Mouse (Mus musculus): Measurements from ENCODE around the gene Babam1. TPM values are rescaled to one million over a fixed set of nuclear protein-coding genes. Genes with fewer than 3 reads are reported as not detected.
A peak's percentile ranks its signal among the peaks of the same experiment; 100 is the strongest.

Babam1 gene
- polyA plus RNA-seq, 1 experiment from 2014 or later = 109 TPM

- WGBS = 47% methylated on average over 3 of the region's 3 CpGs
- Histone ChIP-seq H3K36me3 (ENCODE audit: control insufficient read depth, insufficient read depth, low read length) (no peaks in the 10 kb centered on the region), H3K4me1 (ENCODE audit: control insufficient read depth, insufficient read depth, low read length) (peaks cover 36% of the 10 kb centered on the region), H3K27me3 (ENCODE audit: control insufficient read depth, insufficient read depth, low read length) (no peaks in the 10 kb centered on the region), H3K27ac (ENCODE audit: low read depth, low read length) (0 out of 2 replicates have a peak overlapping the region, but pooled peaks have one; percentile 27), H3K4me2 (ENCODE audit: low read depth) (peak overlapping the region; percentile 97), H3K4me3 (ENCODE audit: low read depth, low read length) (peak overlapping the region; percentile 81), H3K9me3 (ENCODE audit: control insufficient read depth, low read length) (no peaks in the 10 kb centered on the region), H3K9ac (ENCODE audit: low read length) (peak overlapping the region; percentile 89)
- ATAC-seq (ENCODE audit: insufficient read depth, low FRiP score, low TSS enrichment) (no peak), DNase-seq (ENCODE audit: low spot score) (no peak)
Observed at GRCm38 (mm10) chr8:71379512-71380075, 17.1 kb upstream of the Babam1 start.

- Histone ChIP-seq H3K4me3 (ENCODE audit: low read depth, low read length) (peak overlapping the region; percentile 81), H3K27ac (ENCODE audit: low read depth, low read length) (peak overlapping the region; percentile 96; the same call in 1 of the 2 replicates), H3K9me3 (ENCODE audit: control insufficient read depth, low read length) (no peaks in the 10 kb centered on the region), H3K4me2 (ENCODE audit: low read depth) (peak overlapping the region; percentile 97), H3K36me3 (ENCODE audit: control insufficient read depth, insufficient read depth, low read length) (no peaks in the 10 kb centered on the region), H3K9ac (ENCODE audit: low read length) (peak overlapping the region; percentile 89), H3K27me3 (ENCODE audit: control insufficient read depth, insufficient read depth, low read length) (no peaks in the 10 kb centered on the region), H3K4me1 (ENCODE audit: control insufficient read depth, insufficient read depth, low read length) (peaks cover 35% of the 10 kb centered on the region)
- DNase-seq (ENCODE audit: low spot score) (no peak), ATAC-seq (ENCODE audit: insufficient read depth, low FRiP score, low TSS enrichment) (no peak)
- WGBS = 1% methylated on average over 71 of the region's 72 CpGs
Observed at GRCm38 (mm10) chr8:71380178-71381171, 16.2 kb upstream of the Babam1 start.

- under 1% methylated on average over 55 of the region's 89 CpGs for WGBS
- H3K9me3 ChIP-seq (ENCODE audit: control insufficient read depth, low read length) = no peaks in the 10 kb centered on the region
- H3K4me2 ChIP-seq (ENCODE audit: low read depth) = peak within 1 kb of the TSS; percentile 97
- DNase-seq (ENCODE audit: low spot score) (peak; percentile 85), ATAC-seq (ENCODE audit: insufficient read depth, low FRiP score, low TSS enrichment) (peak; percentile 5)
- peaks cover 25% of the 10 kb centered on the region for H3K4me1 ChIP-seq (ENCODE audit: control insufficient read depth, insufficient read depth, low read length)
- no peaks in the 10 kb centered on the region for H3K36me3 ChIP-seq (ENCODE audit: control insufficient read depth, insufficient read depth, low read length)
- H3K4me3 ChIP-seq (ENCODE audit: low read depth, low read length) = peak within 1 kb of the TSS; percentile 81
- H3K9ac ChIP-seq (ENCODE audit: low read length) = peak within 1 kb of the TSS; percentile 89
- H3K27ac ChIP-seq (ENCODE audit: low read depth, low read length) = peak within 1 kb of the TSS; percentile 96
- no peaks in the 10 kb centered on the region for H3K27me3 ChIP-seq (ENCODE audit: control insufficient read depth, insufficient read depth, low read length)
Observed at GRCm38 (mm10) chr8:71381421-71381970, 15.2 kb upstream of the Babam1 start, which contains the start of gene Nr2f6. TSS of gene Nr2f6 (minus strand) at chr8:71381960.

GRCm38 (mm10) chr8:71381971-71382961, 14.4 kb upstream of the Babam1 start:
- Histone ChIP-seq H3K9ac (ENCODE audit: low read length) (peak overlapping the region; percentile 89), H3K9me3 (ENCODE audit: control insufficient read depth, low read length) (no peaks in the 10 kb centered on the region), H3K27me3 (ENCODE audit: control insufficient read depth, insufficient read depth, low read length) (no peaks in the 10 kb centered on the region), H3K27ac (ENCODE audit: low read depth, low read length) (peak overlapping the region; percentile 96), H3K4me3 (ENCODE audit: low read depth, low read length) (peak overlapping the region; percentile 81), H3K4me1 (ENCODE audit: control insufficient read depth, insufficient read depth, low read length) (peaks cover 23% of the 10 kb centered on the region), H3K36me3 (ENCODE audit: control insufficient read depth, insufficient read depth, low read length) (no peaks in the 10 kb centered on the region), H3K4me2 (ENCODE audit: low read depth) (peak overlapping the region; percentile 97)
- 2% methylated on average over 70 of the region's 80 CpGs for WGBS
- peak; percentile 87 for ATAC-seq (ENCODE audit: insufficient read depth, low FRiP score, low TSS enrichment)
- DNase-seq (ENCODE audit: low spot score) = peak; percentile 91

GRCm38 (mm10) chr8:71383396-71383795, 13.3 kb upstream of the Babam1 start:
- Histone ChIP-seq H3K27ac (ENCODE audit: low read depth, low read length) (peak overlapping the region; percentile 96), H3K4me1 (ENCODE audit: control insufficient read depth, insufficient read depth, low read length) (peaks cover 23% of the 10 kb centered on the region), H3K36me3 (ENCODE audit: control insufficient read depth, insufficient read depth, low read length) (no peaks in the 10 kb centered on the region), H3K4me3 (ENCODE audit: low read depth, low read length) (no peak overlapping the region), H3K9ac (ENCODE audit: low read length) (peak overlapping the region; percentile 22; the same call in 1 of the 2 replicates), H3K4me2 (ENCODE audit: low read depth) (no peak overlapping the region), H3K27me3 (ENCODE audit: control insufficient read depth, insufficient read depth, low read length) (no peaks in the 10 kb centered on the region), H3K9me3 (ENCODE audit: control insufficient read depth, low read length) (no peaks in the 10 kb centered on the region)
- no peak for DNase-seq (ENCODE audit: low spot score)
- 11% methylated on average over 12 of the region's 12 CpGs for WGBS
- ATAC-seq (ENCODE audit: insufficient read depth, low FRiP score, low TSS enrichment) = no peak

GRCm38 (mm10) chr8:71383860-71384259, 12.8 kb upstream of the Babam1 start:
- no peak overlapping the region for H3K4me3 ChIP-seq (ENCODE audit: low read depth, low read length)
- ATAC-seq (ENCODE audit: insufficient read depth, low FRiP score, low TSS enrichment) = no peak
- DNase-seq (ENCODE audit: low spot score) = no peak
- WGBS = 49% methylated on average over 3 of the region's 3 CpGs
- peak overlapping the region; percentile 22; the same call in 1 of the 2 replicates for H3K9ac ChIP-seq (ENCODE audit: low read length)
- H3K4me1 ChIP-seq (ENCODE audit: control insufficient read depth, insufficient read depth, low read length) = peaks cover 22% of the 10 kb centered on the region
- no peaks in the 10 kb centered on the region for H3K36me3 ChIP-seq (ENCODE audit: control insufficient read depth, insufficient read depth, low read length)
- no peaks in the 10 kb centered on the region for H3K9me3 ChIP-seq (ENCODE audit: control insufficient read depth, low read length)
- peak overlapping the region; percentile 54 for H3K27ac ChIP-seq (ENCODE audit: low read depth, low read length)
- H3K27me3 ChIP-seq (ENCODE audit: control insufficient read depth, insufficient read depth, low read length) = no peaks in the 10 kb centered on the region
- H3K4me2 ChIP-seq (ENCODE audit: low read depth) = no peak overlapping the region

GRCm38 (mm10) chr8:71385212-71385835, 11.3 kb upstream of the Babam1 start:
- Histone ChIP-seq H3K9me3 (ENCODE audit: control insufficient read depth, low read length) (no peaks in the 10 kb centered on the region), H3K4me2 (ENCODE audit: low read depth) (no peak overlapping the region), H3K27me3 (ENCODE audit: control insufficient read depth, insufficient read depth, low read length) (no peaks in the 10 kb centered on the region), H3K9ac (ENCODE audit: low read length) (no peak overlapping the region), H3K4me3 (ENCODE audit: low read depth, low read length) (no peak overlapping the region), H3K36me3 (ENCODE audit: control insufficient read depth, insufficient read depth, low read length) (no peaks in the 10 kb centered on the region), H3K27ac (ENCODE audit: low read depth, low read length) (no peak overlapping the region), H3K4me1 (ENCODE audit: control insufficient read depth, insufficient read depth, low read length) (peaks cover 12% of the 10 kb centered on the region)
- ATAC-seq (ENCODE audit: insufficient read depth, low FRiP score, low TSS enrichment) = no peak
- WGBS = 66% methylated on average over 12 of the region's 12 CpGs
- no peak for DNase-seq (ENCODE audit: low spot score)

Data from neural tube, embryonic 11.5 days (tissue).